Mouse (Mus musculus) liver, embryonic 14.5 days (tissue): ENCODE data around the gene Rpusd1. TPM values are rescaled to one million over a fixed set of nuclear protein-coding genes. Genes with fewer than 3 reads are reported as not detected.

Experiments
- ATAC-seq: fragments of 200-750 bp; cut with Nextera tagmentation; 2 replicates; pipeline ENCODE4 v1.8.0; 2017; ENCODE audit warnings: moderate number of reproducible peaks, mild to moderate bottlenecking, moderate library complexity; ENCODE audit not compliant: insufficient read depth
- DNase-seq, 3 experiments: peaks; one replicate each; pipeline ENCODE4 v3.0.0-alpha.2; 2012 to 2013; ENCODE audit warnings: low read depth in 3 of 3, low spot score in 3 of 3
- H3K27ac ChIP-seq: fragments of 300-500 bp; sonication (generic); 2 replicates; pipeline ENCODE4 v1.5.1; 2014; ENCODE audit warnings: moderate library complexity, mild to moderate bottlenecking, control low read depth, inconsistent platforms
- H3K27me3 ChIP-seq: fragments of 300-500 bp; sonication (generic); 2 replicates; pipeline ENCODE4 v1.6.1; 2014; ENCODE audit warnings: mild to moderate bottlenecking, low read length, moderate library complexity; ENCODE audit not compliant: control insufficient read depth, insufficient read depth
- H3K36me3 ChIP-seq: fragments of 300-500 bp; sonication (generic); replicated peaks from 2 replicates; pipeline ENCODE4 v1.6.1; 2014; ENCODE audit warnings: low read depth; ENCODE audit not compliant: control insufficient read depth, insufficient read depth
- H3K4me1 ChIP-seq, 2 experiments: fragments of 200-500 bp in 1 of 2; fragments of 300-500 bp in 1 of 2; sonication (generic) in 1 of 2; replicated peaks; 2 replicates each; pipeline ENCODE4 v1.6.1; 2012 to 2014; ENCODE audit warnings: antibody characterized with exemption in 1 of 2, inconsistent platforms in 1 of 2, low read length in 1 of 2; ENCODE audit not compliant: control insufficient read depth in 2 of 2, insufficient read depth in 2 of 2
- H3K4me2 ChIP-seq: fragments of 300-500 bp; sonication (generic); 2 replicates; pipeline ENCODE4 v1.6.1; 2014; ENCODE audit warnings: low read depth, mild to moderate bottlenecking, control low read depth, moderate library complexity
- H3K4me3 ChIP-seq, 2 experiments: fragments of 200-500 bp in 1 of 2; fragments of 300-500 bp in 1 of 2; sonication (generic) in 1 of 2; 2 replicates each; pipeline ENCODE4 v1.5.1; 2012 to 2014; ENCODE audit warnings: low read depth in 2 of 2, low read length in 2 of 2, mild to moderate bottlenecking in 2 of 2, control low read depth in 1 of 2, inconsistent platforms in 1 of 2, moderate library complexity in 1 of 2; ENCODE audit not compliant: insufficient read depth in 1 of 2
- H3K9ac ChIP-seq: fragments of 300-500 bp; sonication (generic); replicated peaks from 2 replicates; pipeline ENCODE4 v1.6.1; 2014; ENCODE audit warnings: mild to moderate bottlenecking, control low read depth, moderate library complexity
- H3K9me3 ChIP-seq: fragments of 300-500 bp; sonication (generic); 2 replicates; pipeline ENCODE4 v1.6.1; 2016; ENCODE audit warnings: low read length, mixed read lengths; ENCODE audit not compliant: control insufficient read depth
- CTCF ChIP-seq: IDR thresholded peaks from 2 replicates; pipeline ENCODE4 v1.5.1; 2016; ENCODE audit warnings: antibody characterized with exemption, low read depth, control low read depth
- EP300 ChIP-seq: IDR thresholded peaks from 2 replicates; pipeline ENCODE4 v1.6.1; 2016; ENCODE audit warnings: antibody characterized with exemption, low read depth
- WGBS: fragments of 180-500 bp; shearing (Covaris S2); extraction: QIAGEN DNeasy Blood & Tissue Kit; methylation state at CpG from one replicate; pipeline ENCODE4 v1.1.7; 2014; ENCODE audit not compliant: insufficient replicate concordance; 5-methylcytosine and 5-hydroxymethylcytosine counted together
- polyA plus RNA-seq, 2 experiments: library from polyadenylated mRNA; depleted of rRNA in 1 of 2; stranded (reverse) in 1 of 2; unstranded in 1 of 2; fragments of >200 nt; fragmentation: Nextera tagmentation in 1 of 2; extraction: Ambion mirVana in 1 of 2; gene quantifications; 2 replicates each; pipeline versions ENCODE4 v1.2.1 to v1.2.3; 2012 to 2014

The Rpusd1 gene
- polyA plus RNA-seq, 2 experiments: 6.1 to 9.5 TPM

- Histone ChIP-seq H3K4me1 (no peaks in the 10 kb centered on the region), H3K9ac (no peak overlapping the region), H3K36me3 (no peaks in the 10 kb centered on the region), H3K27me3 (no peaks in the 10 kb centered on the region), H3K27ac (no peak overlapping the region), H3K9me3 (no peaks in the 10 kb centered on the region), H3K4me2 (no peak overlapping the region), H3K4me3 (no peak overlapping the region)
- no peak for DNase-seq
- 55% methylated on average over 8 of the region's 8 CpGs for WGBS
- TF ChIP-seq EP300 (no peak), CTCF (no peak)
- ATAC-seq: no peak
These were observed 32.7 kb downstream of the Rpusd1 start for GRCm38 (mm10) chr17:25760148-25760547.

- Histone ChIP-seq H3K9me3 (no peaks in the 10 kb centered on the region), H3K4me1 (no peaks in the 10 kb centered on the region), H3K36me3 (no peaks in the 10 kb centered on the region), H3K27ac (no peak overlapping the region), H3K4me2 (no peak overlapping the region), H3K27me3 (no peaks in the 10 kb centered on the region), H3K4me3 (no peak overlapping the region), H3K9ac (no peak overlapping the region)
- ATAC-seq: no peak
- DNase-seq: no peak
- no peak for TF ChIP-seq EP300
- no peak for TF ChIP-seq CTCF
- WGBS: 50% methylated on average over 4 of the region's 4 CpGs
These were observed 34.1 kb downstream of the Rpusd1 start for GRCm38 (mm10) chr17:25761561-25761970.

- no peak for TF ChIP-seq EP300
- TF ChIP-seq CTCF: no peak
- Histone ChIP-seq H3K9ac (no peak overlapping the region), H3K27me3 (no peaks in the 10 kb centered on the region), H3K27ac (no peak overlapping the region), H3K4me1 (no peaks in the 10 kb centered on the region), H3K4me3 (no peak overlapping the region), H3K4me2 (no peak overlapping the region), H3K36me3 (no peaks in the 10 kb centered on the region), H3K9me3 (no peaks in the 10 kb centered on the region)
- no peak for DNase-seq
- WGBS: 9% methylated on average over 3 of the region's 3 CpGs
- ATAC-seq: no peak
These were observed 35.1 kb downstream of the Rpusd1 start for GRCm38 (mm10) chr17:25762591-25762990.

GRCm38 (mm10) chr17:25765886-25766285 is 38.4 kb downstream of the Rpusd1 start:
- Histone ChIP-seq H3K9ac (no peak overlapping the region), H3K36me3 (no peaks in the 10 kb centered on the region), H3K27ac (no peak overlapping the region), H3K4me3 (no peak overlapping the region), H3K27me3 (peaks cover 3% of the 10 kb centered on the region; the same call in 1 of the 2 replicates), H3K4me1 (no peaks in the 10 kb centered on the region), H3K9me3 (no peaks in the 10 kb centered on the region), H3K4me2 (no peak overlapping the region)
- no peak for ATAC-seq
- DNase-seq: no peak
- TF ChIP-seq EP300 (no peak), CTCF (no peak)
- WGBS: 57% methylated on average over 5 of the region's 5 CpGs

- Histone ChIP-seq H3K4me2 (no peak overlapping the region), H3K4me3 (no peak overlapping the region), H3K9me3 (no peaks in the 10 kb centered on the region), H3K27ac (no peak overlapping the region), H3K4me1 (peaks cover 1 to 3% of the 10 kb centered on the region in 2 experiments), H3K36me3 (no peaks in the 10 kb centered on the region), H3K27me3 (peaks cover 3% of the 10 kb centered on the region; the same call in 1 of the 2 replicates), H3K9ac (no peak overlapping the region)
- DNase-seq: no peak
- WGBS: 39% methylated on average over 9 of the region's 9 CpGs
- TF ChIP-seq CTCF: no peak
- ATAC-seq: no peak
These were observed 41.9 kb downstream of the Rpusd1 start for GRCm38 (mm10) chr17:25769331-25769730.
